Mouse (Mus musculus) adrenal gland, postnatal 25 days (tissue): Measurements from ENCODE around the gene Prss58. TPM values are rescaled to one million over a fixed set of nuclear protein-coding genes. Genes with fewer than 3 reads are reported as not detected.

ENCODE experiments used
- DNase-seq: peaks from one replicate; pipeline ENCODE4 v3.0.0; 2021; ENCODE audit warnings: mixed read lengths
- long read RNA-seq: library from polyadenylated mRNA; stranded (forward); transcript quantifications from one replicate; pipeline ENCODE4 v2.0.0, GENCODE M21; 2021
- total RNA-seq: library from RNA; stranded (reverse); gene quantifications from 2 replicates; pipeline ENCODE4 v1.2.3, GENCODE M21; 2021

The Prss58 gene
- total RNA-seq: not detected in 2 replicates
- long read RNA-seq: 0 reads

DNA sequence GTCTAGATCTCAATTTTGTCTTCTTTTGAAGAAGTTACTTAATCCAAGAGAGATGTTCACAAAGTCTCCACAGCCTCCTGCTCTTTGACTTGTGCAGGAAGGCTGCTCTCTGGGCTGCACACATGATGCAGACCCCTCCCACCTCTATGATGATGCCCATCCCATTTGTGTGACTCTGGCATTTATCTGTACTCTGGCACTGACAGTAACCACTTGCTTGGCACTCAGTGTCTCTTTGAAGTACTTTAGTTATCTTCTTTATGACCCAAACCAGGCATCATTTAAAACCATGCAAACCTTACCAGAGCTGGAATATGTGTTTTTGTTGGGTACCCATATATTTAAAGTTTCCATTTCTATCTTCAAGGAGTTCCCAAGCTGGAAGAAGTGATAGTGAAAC, at the start of gene Prss58:
TSS of gene Prss58 (minus strand) at position 101 of the 400 bp plus-strand sequence.
- no peak for DNase-seq

DNA sequence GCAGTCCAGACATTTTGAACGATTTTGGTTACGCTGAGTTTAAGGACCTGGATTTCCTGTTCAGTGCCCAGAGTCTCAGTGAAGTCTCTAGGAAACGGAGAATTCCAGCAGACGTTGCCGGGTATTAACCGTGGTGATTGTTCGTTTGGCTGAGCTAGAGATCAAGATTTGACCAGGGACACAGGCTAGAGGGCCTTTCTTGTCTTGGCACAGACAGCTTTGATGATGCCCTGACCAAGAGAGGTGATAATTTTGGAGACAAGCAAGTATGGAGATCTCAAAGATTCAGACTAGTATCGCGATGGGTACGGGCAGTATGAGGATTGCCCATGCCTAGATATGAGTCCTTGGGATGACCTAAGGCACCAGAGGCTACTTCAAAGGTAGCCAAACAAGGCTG, 40.3 kb upstream of the Prss58 start, which contains the start of gene 1700074P13Rik:
TSS of gene 1700074P13Rik (minus strand) at position 101 of the 400 bp plus-strand sequence.
- DNase-seq: no peak

GRCm38 (mm10) chr6:40919954-40920353, 19.8 kb upstream of the Prss58 start:
- DNase-seq: no peak

DNA sequence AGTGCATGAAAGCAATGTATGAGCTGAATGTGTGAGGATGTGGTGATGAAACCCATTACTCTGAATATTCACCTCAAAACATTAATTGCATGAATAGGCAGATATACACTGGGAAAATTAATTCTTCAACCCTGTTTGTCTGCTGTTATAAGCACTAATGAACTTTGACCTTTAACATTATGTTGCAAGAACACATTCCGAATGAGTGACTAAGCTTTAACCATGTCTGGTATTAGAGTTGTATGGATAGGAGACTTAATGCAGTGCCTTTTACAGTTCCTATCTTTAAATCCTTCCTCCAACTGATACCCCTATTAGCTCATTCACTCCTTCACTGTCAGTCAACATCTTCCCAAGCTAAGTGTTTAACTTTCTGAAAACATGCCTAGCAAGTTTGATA, 5.5 kb downstream of the Prss58 start:
- no peak for DNase-seq

DNA sequence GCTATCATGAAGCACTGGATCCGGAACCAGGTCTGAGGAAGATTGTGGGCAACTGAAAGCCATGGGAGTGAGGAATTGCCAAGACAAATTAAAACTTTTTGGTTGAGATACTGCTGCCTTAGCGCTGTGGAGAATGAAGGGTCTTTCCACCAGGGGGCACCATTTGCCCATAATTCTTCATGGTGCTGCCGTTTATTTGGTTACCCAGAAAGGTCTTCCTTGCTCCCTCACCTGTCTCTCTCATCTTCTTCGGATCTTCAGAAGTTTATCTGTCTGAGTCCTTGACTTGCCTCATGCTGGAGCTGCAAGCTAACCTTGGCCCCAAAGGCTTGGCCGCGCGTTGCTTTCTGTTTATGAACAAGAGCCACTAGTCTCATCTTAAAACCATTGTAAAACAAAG, 6.6 kb downstream of the Prss58 start:
- peak; percentile 43 for DNase-seq

DNA sequence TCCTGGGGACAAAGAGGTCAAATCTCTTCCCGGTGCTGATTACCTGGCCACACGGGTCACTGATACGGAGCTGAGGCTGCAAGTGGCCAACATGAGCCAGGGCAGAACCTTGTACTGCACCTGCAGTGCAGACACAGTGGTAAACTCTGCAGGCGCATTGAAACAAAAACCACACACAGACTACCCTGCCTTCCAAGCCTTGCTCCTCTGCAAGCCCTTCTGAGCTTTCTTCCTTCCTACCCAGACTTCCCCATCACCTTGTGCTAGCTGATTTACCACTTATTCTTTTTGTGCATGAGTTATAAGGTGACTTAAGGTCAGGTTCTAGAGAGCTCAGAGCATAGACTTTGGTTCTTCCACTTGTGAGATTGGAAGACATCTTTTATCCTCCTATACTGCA, 8.4 kb downstream of the Prss58 start:
- DNase-seq: no peak

- DNase-seq: no peak
Measured at GRCm38 (mm10) chr6:40890973-40891372, 9.2 kb downstream of the Prss58 start.

- no peak for DNase-seq
Measured at GRCm38 (mm10) chr6:40887394-40887793, 12.8 kb downstream of the Prss58 start, which contains the start of gene Moxd2. TSS of gene Moxd2 (minus strand) at chr6:40887494.

DNA sequence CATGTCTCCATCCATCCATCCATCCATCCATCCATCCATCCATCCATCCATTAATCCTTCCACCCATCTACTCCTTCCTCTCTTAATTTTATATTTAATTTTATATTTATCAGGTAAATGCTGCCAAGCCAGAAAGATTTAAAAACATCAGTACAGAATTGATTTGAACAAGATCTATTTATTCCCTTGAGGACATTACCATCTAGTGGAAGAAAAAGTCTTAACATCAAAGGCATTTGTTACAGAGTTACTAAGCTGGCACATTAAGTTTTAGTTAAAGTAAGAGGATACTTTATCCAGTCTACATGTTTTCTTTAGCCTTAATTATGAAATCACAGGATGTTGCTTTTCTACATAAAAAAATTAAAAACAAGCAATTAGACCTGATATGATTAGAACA, 54.9 kb downstream of the Prss58 start:
- DNase-seq: no peak

Other genes starting within 250 kb of the Prss58 start
- gene Moxd2, start 12.9 kb downstream of the Prss58 start, total RNA-seq: not detected in 2 replicates
- gene 1700074P13Rik, start 40.2 kb upstream of the Prss58 start, total RNA-seq: not detected in 2 replicates
- not detected in 2 replicates for gene Gm4744, start 51.5 kb upstream of the Prss58 start, total RNA-seq
- gene 1810009J06Rik, start 64.4 kb upstream of the Prss58 start, total RNA-seq: not detected in 2 replicates
- gene Gm2663, start 99.1 kb upstream of the Prss58 start, total RNA-seq: not detected in 2 replicates
- gene 2210010C04Rik, start 135.1 kb upstream of the Prss58 start, total RNA-seq: not detected in 2 replicates